Mouse (Mus musculus): ENCODE measurements around the gene Btbd8.

The Btbd8 gene

DNA sequence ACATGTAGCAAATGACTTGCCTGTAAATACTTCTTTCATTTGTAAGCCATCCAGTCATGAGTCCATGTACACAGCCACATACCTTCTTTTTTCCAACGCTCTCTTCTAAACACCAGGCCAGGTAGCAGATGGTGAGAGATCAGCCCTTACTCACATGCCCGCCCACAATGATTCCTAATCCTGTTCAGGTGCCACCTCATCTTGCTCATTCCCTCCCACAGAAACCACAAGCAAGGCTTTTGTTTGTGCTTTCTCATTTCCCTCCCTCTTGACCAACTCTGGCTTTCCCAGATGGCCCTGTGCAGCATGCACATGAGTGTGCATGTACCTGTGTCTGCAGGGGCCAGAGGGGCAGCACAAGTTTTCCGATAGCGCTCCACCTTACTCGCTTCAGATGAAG, 12.5 kb downstream of the Btbd8 start:
- in situ Hi-C loops (cut with MboI, MseI) = no loop called here

DNA sequence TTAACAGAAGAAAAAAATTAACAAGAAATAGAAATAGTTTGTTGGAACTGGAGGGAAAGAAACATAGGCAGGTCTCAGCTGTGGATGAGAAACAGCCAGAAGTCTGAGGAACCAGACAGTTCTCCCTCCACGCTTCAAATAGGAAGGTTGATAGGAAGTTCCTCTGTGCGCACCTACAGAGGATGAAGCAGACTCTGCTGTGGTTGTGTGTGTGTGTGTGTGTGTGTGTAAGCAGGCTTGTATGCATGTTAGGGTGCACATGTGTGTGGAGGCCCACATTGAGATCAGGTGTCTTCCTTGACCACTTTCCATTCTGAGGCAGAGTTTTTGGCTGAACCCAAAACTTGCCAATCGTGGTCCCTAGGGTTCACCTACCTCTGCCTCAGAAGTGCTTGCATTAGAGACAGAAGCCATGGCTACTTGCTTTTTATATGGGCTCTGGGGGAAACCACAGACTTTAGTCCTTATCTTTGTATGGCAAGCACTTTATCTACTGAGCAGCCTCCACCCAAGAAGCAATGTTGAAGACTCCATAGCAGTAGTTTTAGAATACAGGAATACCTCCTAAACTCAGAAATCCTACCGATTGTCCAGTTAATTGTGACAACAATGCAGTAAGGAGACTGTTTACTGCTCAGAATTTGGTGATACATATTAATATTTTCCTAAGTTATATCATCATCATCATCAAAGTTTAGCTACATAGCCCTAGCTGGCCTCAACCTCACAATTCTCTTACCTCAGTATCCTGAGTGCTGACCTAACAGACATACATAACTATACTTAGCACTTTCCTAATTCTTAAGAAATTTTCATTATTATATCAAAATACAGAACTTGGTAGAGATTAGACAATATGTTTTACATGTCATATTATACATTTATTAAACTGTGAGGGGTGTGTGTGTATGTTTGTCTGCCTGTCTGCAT, 24.6 kb downstream of the Btbd8 start:
- in situ Hi-C loops (cut with MboI, MseI) = no loop called here

DNA sequence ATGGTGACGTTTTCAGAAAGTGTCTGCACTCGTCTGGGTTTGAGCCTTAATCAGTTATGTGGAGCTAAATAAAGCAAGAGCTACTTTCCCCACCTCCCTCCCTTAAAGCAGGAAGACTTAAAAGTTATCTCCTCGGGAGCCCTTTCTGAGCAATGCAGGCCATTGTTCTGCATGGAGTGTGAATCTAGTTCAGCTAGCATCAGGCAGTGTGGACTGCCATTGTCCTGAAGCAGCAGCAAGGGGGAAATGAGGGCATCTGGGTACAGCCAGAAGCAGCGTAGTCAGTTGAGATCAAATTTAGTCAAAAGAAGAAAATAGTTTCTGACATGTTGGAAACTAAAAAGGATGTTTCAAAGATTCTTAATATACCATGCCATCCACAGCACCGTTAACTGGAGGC, 28.7 kb downstream of the Btbd8 start:
- in situ Hi-C loops (cut with MboI, MseI) = no loop called here

DNA sequence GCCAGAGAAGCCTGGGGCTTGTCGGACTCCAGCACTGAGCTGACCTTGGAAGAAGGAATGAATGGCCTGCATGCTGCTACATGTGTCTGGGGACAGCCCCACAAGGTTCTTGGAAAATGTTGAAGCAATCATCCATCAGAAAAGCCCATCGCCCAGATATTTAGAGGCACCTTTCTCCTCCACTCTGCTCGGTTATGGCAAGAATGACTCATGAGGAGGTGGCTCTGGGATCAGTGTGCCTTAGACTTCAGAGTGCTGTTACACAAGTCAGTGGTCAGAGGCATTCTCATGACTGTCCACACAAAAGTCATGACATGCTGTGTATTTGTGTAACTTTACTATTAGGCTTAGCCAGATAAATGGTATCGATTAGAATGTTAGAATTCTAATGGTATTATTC, 29.3 kb downstream of the Btbd8 start:
- in situ Hi-C loops (cut with MboI, MseI) = no loop called here

DNA sequence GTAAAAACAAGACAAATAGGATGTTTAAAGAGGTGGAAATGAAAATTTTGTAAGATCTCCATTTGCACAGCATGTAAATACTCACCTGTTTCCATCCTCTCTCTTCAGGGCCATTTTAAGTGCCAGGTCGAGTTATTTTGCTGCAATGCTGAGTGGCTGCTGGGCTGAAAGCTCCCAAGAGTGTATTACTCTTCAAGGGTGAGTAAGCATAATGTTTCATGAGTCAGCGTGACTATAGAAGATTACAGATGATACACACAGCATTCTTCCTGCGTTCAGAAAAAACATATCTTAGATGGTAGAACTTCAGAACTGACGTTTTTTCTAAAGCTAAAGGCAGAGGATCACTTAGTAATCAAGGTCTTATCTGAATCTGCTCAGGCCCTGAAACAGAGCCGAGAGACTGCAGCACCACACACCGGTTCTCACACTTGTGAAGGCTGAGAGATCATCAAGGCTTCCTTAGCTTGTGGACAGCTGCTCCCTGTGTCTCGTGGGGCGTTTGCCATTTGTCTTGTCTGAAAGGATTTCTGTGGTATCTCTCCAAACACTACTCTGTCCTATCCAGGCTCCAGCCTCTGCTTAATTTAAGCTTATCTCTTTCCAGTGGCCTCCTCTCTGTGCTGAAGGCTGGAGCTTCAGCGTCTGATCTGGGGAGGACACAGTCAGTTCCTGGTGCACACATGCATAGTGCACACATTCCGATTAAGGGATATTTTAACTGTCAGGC, 33.0 kb downstream of the Btbd8 start:
- in situ Hi-C loops (cut with MboI, MseI) = no loop called here

DNA sequence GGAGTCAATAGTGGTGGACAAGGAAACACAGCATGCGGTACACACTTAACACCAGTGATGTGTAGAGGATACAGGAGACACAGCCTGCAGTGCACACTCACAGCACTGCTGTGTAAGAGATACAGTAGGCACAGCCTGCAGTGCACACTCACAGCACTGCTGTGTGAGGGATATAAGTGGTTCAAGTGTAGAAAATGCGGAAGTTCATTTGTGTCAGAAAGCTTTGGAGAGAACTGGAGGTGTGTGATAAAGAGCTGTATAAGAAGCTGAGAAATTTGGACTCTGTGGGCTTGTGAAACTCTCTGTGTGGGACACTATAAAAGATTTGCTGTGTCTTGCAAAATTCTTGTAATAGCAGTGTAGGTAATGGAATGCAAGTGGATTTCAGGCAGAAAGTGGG, 42.4 kb downstream of the Btbd8 start:
- in situ Hi-C loops (cut with MboI, MseI) = no loop called here

DNA sequence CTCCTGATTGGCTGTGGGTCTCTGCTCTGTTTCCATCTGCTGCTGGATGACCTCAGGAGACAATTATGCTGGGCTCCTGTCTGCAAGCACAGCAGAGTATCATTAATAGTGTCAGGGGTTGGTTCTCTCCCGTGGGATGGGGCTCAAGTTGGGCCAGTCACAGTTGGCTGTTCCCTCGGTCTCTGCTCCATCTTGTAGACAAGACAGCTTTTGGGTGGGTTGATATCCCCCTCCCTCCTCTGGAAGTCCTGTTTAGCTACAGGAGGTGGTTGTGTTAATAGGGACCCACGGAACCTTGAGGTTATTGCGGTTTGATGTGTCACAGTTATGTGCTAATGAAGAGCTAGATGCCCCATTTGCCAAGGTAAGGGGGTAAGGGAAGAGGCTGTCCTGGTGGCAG, 51.2 kb downstream of the Btbd8 start:
- in situ Hi-C loops (cut with MboI, MseI) = no loop called here

DNA sequence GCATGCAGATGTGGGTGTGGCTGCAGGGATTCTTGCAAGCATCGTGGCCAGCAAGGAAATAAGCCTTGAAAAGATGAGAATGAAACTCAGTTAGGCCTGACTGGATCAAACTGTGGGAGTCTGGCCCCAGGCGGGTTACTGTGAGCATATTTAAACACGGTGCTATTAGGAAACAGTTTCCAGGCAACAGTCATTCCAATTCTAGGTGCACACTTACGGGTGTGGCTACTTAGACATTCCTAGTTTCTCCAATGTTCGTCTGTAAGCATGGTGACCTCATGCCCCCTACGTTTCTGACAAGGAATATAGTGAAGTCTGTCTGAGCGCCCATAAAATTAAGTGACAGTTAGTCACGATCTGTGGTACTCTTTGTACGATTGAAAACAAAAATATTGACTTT, 53.2 kb downstream of the Btbd8 start:
- in situ Hi-C loops (cut with MboI, MseI) = no loop called here

DNA sequence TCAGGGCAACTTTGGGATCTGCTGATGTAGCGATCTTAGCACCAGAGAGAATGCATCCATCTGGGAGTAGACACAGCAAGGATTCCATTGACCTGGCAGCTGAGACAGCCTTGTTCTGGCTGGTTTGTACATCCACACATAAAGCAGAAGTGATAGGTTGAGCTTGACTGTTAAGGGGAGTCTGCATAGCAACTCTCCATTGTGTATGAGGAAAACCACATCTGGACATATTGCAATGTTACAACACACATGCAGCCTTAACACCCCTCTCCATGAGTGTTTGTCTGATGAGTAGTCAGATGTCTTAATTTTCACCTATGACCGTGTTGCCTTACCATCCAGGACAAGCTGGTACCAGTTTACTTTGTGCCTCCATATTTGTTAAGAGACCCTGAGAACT, 54.7 kb downstream of the Btbd8 start:
- in situ Hi-C loops (cut with MboI, MseI) = no loop called here

DNA sequence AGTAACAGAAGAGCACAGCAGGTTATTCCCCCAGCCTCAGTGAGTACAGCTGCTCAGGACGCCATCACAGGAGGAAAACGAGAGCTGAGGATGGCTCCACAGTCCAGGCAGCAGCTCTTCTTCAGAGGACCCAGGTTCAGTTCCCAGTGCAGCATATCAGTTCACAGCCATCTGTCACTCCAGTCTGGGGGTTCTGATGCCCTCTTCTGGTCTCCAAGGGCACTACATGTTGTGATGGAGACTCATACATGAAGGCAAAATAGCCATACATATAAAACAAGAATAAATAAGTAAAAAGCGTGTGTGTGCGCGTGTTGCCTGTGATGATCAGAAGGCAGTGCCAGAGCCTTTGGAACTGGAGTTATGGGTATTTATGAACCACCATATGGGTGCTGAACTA, 57.0 kb downstream of the Btbd8 start:
- in situ Hi-C loops (cut with MboI, MseI) = no loop called here

DNA sequence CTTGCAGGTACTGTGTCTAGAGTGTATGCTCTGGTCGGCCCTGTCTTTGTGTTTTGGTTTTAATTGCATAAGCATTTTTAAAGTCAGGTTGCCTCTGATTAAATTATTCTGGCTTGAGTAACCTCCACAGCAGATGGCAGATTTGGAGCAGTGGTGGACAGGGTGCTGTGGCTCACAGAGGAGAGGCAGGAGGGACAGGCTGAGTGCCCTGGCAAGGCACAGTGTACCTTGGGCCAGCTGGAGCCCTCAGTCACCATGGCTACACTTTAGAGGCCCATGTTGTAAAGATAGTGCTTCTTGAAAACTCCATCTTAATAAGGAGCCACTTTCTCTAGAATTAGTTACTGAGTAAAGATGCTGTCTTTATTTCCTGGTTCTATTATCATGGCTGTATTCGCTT, 58.2 kb downstream of the Btbd8 start:
- in situ Hi-C loops (cut with MboI, MseI) = no loop called here

DNA sequence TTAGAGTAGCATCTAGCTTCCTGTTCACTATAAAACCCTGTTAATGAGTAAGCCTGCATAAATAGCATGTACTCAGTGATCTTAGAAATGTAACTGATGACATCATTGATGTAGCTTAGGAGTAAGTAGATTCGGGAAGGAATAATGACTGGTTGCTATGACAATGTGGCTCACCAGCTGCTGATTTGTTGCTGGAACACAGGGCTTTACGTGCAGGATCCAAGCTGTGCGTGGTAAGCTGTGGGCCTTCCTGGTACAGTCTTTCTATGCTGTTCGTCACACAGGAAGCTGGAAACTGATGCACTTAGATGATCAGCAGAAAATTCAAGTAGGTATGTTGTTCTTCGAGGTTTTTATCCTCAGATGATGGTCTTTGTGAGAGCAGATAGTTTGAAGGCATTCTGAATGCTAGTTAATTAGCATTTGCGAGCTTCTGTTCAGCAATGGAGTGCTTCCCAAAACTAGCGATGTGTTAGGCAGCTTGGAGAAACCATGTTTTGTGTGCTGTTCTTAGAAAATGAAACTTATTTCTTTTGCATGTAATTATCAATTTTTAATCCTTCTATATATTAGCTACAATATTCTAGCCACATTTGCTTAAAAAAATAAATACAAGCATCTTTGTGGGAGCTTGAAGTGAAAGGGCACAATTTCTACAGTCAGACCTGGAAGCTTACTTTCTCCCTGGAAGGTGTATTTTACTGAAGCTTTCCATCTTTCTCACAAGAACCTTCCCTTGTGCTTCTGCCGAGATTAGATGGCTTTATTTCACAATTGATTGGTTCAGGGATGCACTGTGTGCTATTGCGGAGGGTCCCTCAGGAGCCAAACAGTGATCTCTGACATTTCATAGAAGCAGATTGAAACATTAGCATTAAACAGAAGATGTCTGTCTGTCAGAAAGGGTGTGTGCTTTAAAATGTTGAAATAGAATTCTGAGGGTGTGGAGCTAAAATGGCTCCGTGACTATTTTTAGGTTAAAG, 60.0 kb downstream of the Btbd8 start:
- in situ Hi-C loops (cut with MboI, MseI) = no loop called here

DNA sequence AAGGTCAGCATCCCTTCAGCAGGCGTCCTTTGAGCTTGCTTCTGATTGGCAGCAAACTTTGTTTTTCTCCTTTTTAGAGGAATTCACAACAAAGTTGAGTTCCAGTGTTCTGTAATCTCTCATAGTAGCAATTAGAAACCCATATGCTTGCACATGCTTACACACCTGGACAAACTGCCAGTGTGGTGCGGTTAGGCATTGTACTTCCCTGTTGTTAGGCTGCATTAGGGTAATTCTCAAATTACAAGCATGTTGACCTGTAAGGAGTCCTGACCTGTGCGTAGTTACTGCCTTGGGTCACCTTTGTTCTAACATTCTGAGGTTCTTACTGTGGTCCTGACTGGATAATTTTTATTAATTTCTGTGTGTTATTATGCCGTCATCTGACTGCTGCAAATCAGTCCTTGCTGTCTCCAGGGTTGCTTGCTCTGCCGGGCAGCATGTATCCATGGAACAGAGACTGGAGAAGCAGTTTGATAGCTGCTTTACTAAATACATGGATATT, 61.1 kb downstream of the Btbd8 start:
- in situ Hi-C loops (cut with MboI, MseI) = no loop called here

DNA sequence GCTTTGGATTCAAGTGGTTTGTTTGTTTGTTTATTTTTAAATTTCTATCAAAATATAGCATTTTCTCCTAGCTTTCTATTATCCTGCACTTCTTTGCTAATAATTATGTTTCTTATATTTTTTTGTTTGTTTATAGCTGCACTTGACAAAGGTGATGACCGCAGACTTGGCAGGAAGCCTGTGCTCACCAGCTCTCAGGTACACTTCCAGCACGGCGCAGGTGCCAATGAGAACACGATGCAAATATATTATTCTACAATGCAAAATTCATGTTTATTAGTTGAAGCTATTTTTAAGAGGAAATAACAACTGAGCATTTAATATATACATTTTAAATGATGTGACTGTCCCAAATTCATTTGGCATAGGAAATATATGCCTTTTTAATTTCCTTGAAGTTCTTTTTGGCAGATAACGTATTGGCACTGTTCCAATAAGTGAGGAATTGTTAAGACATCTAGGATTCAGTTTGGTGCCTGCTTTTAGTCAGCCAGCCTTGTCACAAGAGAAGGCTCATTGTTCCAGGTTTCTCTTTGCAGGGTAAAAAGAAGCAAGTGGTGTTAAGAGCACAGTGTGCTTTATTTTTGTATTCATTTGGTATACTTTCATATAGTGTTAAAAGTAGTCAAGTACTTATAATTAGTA, 62.2 kb downstream of the Btbd8 start:
- in situ Hi-C loops (cut with MboI, MseI) = no loop called here

DNA sequence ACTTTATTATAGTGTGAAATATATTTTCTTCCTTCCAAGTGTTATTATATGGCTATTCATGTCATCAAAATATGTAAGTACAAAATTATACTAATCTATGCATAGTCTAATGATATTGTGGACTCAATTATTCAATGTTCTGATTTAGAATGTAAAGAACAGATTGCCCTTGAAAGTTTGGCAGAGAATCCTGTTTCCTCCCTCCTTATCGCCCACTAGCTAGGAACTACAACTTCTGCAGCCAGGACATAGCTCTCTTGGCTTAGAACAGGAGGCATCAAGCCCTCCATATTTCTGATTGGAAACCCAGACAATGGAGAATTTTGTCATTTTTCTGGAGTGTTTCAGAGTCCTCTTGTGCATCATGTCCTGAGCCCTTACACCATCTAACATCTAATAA, 62.9 kb downstream of the Btbd8 start:
- in situ Hi-C loops (cut with MboI, MseI) = no loop called here

DNA sequence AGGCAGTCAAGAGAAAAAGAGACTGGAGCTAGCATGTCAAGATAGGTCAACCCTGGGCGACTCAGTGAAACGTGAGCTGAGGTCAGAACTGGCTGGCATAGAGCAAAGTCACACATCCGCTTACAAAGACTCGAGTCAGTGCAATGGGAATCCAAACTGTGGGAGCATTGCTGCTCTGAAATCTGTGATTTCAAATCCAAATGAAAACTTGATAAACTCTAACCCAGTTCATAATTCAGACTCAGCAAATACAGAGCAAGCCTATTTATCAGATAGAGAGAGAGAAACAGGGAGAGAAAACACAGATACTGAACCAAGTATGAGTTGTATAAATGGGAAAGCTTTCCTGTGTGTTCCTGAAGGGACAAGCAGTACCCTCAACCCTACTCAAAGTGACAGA, 69.5 kb downstream of the Btbd8 start, which contains the start of gene Gm42669:
Gm42669 (plus strand) TSS at position 301 of the 400 bp plus-strand sequence.
- in situ Hi-C loops (cut with MboI, MseI) = no loop called here

DNA sequence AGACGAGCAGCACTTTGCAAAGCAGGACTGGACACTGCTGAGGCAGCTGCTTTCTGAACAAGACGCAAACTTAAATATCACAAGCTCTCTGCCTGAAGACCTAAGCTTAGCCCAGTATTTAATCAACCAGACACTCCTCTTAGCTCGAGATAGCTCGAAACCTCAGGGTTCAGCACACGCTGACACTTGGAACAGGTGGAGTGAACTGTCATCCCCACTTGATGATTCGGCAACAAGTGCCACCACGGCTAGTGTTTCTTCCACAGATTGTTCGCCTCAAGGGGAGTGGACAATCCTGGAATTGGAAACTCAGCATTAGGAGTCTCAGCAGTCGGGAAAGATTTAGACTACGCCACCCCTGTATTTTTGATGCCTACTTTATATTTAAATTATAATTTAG, 72.7 kb downstream of the Btbd8 start:
- in situ Hi-C loops (cut with MboI, MseI) = loop anchor here (10.0 kb wide), 1 partner anchor 506 kb away; no protein-coding TSS in a partner anchor

DNA sequence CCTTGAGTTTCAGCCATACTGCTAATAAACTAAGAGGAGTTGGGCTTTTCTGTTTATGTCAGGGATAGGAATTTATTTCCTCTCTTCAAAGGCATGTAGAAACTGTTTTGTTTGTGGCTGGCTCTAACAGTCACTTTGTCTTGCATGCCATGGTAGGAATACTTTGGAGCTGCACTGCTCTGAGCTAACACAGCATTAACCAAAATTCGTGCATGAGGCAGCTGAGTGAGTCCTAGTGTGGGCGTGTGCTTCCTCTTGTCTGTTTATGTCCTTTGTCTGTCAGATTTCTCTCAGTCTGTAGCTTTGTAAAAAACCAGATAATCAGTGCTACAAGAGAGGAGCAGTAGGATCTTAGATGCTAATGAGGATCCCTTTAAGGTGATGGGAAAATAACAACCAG, 73.5 kb downstream of the Btbd8 start:
- in situ Hi-C loops (cut with MboI, MseI) = loop anchor here (10.0 kb wide), 1 partner anchor 507 kb away; no protein-coding TSS in a partner anchor

DNA sequence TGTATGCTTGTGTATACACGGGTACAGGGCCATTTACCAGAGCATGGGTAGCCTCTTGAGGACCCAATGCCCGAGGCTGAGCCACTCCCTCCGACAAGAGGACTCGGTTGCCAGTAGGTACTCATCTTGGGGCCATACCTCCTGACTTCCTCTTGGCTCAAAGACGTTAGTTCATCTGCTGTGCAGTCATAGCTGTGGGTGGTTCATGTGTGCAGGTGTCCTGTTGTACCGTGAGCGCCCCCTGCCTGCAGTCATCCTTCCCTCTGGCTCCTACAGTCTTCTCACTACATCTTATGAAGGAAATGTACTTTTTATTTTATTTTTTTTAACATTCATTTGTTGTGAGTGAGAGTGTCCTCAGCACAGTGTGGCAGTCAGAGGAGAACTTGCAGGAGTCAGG, 75.8 kb downstream of the Btbd8 start:
- in situ Hi-C loops (cut with MboI, MseI) = loop anchor here (10.0 kb wide), 1 partner anchor 509 kb away; no protein-coding TSS in a partner anchor

DNA sequence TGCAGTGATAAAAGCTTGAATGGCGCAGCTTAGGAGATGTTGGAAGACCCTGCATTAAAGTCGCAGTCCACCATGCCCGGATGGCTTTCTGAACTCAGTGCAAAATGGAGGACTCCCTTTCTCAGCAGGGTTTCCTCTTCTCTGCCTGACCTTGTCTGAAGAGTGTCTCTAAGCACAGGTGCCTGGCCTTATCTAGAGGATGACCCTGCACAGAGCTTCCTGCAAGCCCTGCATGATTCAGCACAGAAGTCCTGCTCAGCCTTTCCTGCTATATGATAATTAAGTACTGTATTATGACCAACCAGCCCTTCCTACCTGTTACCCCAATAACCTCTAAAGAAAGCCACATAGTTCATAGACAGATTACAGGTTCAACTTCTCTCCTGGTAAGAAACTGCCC, 77.7 kb downstream of the Btbd8 start:
- in situ Hi-C loops (cut with MboI, MseI) = loop anchor here (10.0 kb wide), 1 partner anchor 511 kb away; no protein-coding TSS in a partner anchor

DNA sequence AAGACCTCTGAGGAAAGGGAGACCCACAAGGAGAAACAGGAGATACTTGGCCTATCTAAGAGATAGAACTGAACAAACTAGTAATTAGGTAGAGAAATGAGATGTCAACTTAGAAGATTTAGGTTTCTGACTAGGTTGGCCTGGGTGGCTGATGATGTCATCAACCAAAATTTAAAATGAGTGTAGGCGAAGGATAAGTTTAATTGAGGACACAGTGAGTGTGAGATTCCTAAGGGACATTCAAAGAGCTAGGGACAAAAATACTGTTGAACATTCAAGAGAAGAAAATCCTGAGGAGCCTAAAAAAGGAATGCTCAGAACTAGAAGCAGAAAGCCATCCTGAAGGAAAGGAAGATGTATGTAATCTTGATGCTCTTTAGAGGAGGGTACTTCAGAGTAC, 78.3 kb downstream of the Btbd8 start:
- in situ Hi-C loops (cut with MboI, MseI) = loop anchor here (10.0 kb wide), 1 partner anchor 511 kb away; no protein-coding TSS in a partner anchor

Measured in regulatory T cell (primary cell).